Mouse (Mus musculus) layer of hippocampus, adult 9-10 months (tissue): Measurements from ENCODE around the gene Nat8f4.
"Not testable (repeated sequence)": the region's sequence is repeated elsewhere in the genome, so short reads cannot be mapped to it uniquely, and the experiment has no call there.

ENCODE experiments used
- DNase-seq: peaks from one replicate; pipeline ENCODE4 v3.0.0; 2022; ENCODE audit warnings: low spot score

The Nat8f4 gene

DNA sequence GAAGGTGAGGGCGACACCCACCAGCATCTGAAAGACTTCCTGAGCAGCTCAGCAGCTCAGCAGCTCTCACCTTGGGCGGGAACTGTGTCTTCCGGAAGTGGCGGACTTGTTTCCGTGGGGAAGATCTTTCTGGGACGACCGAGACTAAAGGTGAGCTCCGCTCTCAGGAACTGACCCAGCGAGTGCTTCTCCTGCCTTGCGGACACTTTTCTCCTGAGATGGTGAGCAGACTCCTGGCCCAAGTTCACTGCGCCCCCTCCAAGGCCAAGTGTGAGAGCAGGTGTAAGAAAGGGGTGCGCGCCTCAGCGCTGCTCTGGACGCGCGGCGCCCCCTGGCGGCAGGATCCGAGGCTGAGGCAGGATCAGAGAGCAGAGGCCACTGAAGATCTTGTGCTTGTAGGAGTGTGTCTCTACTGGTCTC is at the start of gene Nat8f4:
TSS of gene Nat8f4 (minus strand) at position 243 of the 420 bp plus-strand sequence.
- peak; percentile 74 for DNase-seq

GRCm38 (mm10) chr6:85948549-85948948 is 43.9 kb upstream of the Nat8f4 start:
- no peak for DNase-seq

DNA sequence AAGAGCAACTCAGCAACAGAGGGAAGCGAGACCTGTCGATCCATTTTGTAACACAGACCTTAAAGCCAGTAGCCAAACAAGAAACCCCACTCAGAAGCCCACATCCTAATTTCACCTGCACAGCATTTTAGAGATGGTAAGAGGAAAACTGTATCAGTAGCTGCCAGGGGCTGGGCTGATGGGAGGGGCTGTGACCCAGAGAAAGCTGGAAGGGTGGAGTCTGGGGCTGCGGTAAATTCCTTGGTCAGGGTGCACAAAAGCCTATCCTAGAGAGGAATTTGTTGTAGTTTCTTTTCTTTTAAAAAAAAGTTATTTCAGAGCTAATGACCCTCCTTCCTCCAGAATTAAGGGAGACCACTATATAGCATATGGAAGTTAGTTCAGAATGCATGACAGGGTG is 37.8 kb upstream of the Nat8f4 start:
- DNase-seq: no peak

GRCm38 (mm10) chr6:85938701-85939100 is 34.0 kb upstream of the Nat8f4 start:
- DNase-seq: no peak

- DNase-seq: peak; percentile 61
Measured at GRCm38 (mm10) chr6:85936508-85937465, 32.1 kb upstream of the Nat8f4 start.

DNA sequence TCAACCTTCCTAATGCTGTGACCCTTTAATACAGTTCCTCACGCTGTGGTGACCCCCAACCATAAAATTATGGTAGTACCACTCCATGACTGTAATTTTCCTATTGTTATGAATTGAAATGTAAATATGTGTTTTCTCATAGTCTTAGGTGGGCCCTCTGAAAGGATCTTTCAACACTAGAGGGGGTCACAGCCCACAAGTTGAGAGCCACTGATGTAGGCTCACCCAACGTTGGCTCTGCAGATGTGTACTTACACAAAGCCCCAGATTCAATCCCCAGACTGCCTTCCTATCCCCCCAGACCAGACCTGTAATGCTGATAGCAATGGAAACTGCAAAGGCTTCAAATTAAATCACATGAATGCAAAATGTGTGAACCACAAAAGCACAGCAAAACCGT is 31.0 kb upstream of the Nat8f4 start:
- no peak for DNase-seq

DNA sequence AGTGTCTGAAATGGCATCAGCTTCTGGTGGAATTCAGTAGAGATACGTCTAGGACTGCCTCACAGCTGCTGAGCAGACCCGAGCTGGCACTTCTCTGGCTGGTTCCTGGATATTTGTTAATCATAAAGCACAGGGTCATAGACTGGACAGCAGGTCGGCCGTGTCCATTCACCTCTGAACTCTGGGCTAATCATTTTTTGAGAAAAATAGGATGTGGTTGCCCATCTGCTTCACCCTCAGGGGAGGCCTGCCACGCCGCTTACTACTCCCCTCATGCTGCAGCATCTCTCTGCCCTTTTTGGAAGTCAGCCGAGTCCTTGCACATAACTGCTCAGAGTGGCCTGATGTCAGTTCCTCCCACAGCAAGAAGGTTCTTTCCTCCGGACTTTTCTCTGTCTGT is 29.4 kb upstream of the Nat8f4 start:
- no peak for DNase-seq

- no peak for DNase-seq
Measured at GRCm38 (mm10) chr6:85929312-85929711, 24.6 kb upstream of the Nat8f4 start.

DNA sequence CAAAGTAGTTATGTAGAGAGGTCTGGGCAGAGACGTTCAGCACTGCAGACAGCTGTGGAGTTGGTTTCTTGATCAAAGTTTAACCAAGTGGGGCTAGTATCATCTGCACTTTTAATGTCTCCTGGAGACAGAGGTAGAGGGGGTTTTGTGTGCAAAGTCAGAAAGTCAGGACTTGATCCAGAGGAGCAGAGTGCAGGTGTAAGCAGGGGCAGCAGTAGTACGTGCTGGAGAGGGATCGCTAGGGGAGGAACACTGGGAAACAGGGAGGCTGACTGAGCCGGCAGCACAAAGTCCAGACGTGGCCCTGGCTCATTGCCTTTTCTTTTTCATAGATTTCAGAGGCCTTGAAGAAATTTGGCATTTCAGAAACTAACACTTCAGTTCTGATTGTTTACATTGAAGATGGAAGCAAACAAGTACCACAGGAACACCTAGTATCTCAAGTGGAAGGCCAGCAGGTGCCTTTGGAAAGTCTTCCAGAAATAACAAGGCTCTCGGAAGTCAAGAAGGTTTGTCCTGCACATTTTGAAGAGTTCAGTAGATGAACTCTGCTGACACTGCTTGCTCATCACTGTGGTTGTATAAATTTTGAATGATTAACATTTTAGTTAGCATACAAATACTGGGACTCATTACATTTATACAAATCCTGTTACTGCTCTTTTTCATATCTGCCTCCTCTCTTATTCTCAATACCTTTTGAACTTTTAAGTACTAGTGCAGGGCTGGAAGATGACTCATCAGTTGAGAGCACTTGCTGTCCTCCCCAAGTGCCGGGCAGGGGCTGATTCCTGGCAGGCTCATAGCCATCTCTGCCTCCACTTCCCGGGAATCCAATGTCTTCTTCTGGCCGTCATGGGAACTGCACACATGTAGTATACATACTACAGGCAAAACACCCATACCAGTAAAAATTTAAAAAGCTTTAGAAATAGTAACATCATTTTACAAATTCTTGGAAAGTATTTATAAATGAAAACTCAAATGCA is 23.1 kb upstream of the Nat8f4 start:
- no peak for DNase-seq

DNA sequence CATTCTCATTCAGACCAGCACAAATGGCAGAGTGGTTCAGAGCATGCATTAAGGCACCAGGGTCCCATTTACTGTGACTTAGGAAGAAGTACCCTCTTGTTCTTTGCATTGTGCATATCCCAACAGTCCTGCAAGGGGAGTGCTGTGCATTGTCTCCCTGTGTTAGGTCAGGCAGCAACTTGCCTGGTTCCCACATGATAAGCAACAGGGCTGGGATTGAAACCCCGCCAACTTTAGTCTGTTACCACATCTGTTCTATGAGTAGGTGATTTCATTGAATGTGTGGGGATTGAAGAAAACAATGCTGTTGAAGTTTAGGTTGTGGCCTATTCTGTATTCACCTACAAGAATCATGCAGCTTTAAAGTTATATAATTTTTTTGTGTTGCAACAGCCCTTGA is 22.0 kb upstream of the Nat8f4 start:
- no peak for DNase-seq

DNA sequence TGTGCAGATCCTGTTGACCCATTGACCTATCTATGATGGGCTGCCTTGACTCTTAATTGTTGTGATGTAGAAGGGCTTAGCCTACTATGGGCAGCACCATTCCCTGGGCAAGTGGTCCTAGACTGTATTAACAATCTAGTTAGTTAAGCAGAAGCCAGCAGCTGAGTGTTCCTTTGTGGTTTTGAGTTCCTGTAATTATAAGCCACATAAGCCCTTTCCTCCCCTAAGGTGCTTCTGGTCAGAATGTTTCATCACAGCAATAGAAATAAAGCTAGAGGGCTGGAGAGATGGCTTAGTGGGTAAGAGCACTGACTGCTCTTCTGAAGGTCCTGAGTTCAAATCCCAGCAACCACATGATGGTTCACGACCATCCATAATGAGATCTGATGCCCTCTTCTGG is 19.0 kb upstream of the Nat8f4 start:
- no peak for DNase-seq

- no peak for DNase-seq
Measured at GRCm38 (mm10) chr6:85919401-85919800, 14.7 kb upstream of the Nat8f4 start.

DNA sequence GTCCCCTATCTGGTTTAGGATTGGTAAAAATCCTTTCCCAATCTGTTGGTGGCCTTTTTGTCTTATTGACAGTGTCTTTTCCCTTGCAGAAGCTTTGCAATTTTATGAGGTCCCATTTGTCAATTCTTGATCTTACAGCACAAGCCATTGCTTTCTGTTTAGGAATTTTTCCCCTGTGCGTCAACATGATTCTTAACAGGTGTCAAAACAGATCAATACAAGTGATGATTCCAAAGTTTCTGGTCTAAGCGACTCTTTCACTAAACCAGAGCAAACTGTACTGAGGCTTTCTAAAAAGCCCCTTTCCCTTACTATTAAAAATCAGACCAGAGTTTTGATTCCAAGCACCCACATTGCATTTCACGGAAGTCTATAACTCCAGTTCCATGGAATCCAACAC is 13.7 kb upstream of the Nat8f4 start:
- not testable (repeated sequence) for DNase-seq

GRCm38 (mm10) chr6:85916596-85916995 is 11.9 kb upstream of the Nat8f4 start:
- DNase-seq: no peak

DNA sequence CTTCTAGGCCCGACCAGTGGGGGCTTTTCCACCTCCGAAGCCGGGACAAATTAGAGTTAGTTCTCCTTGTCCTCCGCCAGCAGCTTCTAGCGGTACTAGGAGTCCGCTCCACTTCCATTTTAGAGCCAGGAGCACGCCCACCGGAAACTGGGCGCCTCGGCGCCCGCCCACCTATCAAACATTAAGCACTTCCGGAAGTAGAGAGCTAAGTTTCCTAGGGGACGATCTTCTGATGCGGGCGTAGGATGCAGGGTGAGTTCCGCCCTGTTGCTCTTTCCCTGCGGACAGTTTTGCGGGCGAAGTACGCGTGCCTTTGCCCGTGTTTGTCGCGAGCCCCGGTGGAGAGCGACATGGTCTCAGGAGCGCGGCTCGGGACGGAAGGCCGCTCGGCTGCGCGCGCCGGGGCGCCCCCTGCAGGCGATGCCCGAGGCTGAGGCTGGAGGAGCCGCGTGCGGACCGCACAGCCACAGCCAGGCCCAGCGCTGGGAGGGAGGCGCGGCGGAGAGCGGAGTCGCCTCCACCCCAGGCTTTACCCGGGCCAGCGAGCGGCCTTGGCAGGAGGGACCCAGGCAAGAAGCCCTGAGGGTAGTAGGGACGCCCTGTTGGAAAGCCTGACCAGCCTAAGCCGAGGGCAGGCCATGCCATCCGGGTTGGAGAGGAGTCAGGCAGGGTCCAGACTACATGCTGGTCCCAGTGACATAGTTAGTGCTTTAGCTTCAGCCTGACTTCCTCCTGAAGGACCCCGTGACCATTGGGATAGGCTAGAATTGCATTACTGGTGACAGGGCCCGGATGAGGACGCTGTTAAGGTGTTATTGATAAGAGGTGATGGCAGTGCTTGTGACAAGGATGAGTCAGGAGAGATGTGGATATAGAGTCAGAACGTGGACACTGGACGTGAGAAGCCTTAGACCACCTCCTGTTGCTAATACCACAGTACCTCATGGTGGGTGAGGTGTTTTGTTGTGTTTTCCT is 11.1 kb upstream of the Nat8f4 start, which contains the start of gene Nat8f1:
TSS of gene Nat8f1 (minus strand) at position 149 of the 975 bp plus-strand sequence.
- DNase-seq: peak; percentile 87

DNA sequence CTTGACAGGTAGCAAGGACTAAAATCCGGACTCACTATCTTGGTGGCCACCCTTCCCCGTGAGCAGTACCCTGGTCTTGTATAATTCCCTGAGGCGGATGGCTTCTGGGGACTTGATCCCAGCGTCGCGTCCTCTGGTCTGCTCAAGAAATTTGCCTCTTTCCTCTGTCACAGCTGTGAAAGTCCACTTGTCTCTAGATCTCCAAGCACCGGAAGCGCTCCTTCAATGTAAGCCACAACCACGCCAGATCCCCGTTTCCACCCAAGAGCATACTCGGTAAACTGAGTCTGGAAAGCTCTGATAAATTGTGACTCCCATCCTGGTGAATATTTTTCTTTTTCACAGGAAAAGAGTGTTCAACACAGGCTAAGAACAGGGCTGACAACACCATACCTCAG is 10.5 kb upstream of the Nat8f4 start:
- no peak for DNase-seq

DNA sequence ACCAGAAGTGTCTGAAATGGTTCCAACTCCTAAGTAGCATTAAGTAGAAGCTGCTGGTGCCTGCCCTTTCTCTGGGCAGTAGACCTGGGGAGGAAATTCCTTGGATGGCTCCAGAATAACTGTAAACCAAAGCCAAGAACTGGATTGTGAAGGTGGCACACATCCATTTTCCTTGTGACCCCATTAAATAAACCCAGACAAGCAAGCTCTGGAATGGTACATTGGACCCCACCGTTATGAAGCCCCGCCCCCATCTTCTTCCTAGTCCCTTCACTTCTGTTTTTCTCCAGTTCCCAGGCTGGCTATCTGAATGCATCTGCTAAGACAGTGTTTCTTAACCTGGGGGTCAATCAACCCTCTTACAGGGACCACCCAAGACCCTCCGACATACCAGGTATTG is 6.9 kb upstream of the Nat8f4 start, which contains the start of gene Tprkb:
TSS of gene Tprkb (plus strand) at position 279 of the 400 bp plus-strand sequence.
- DNase-seq: no peak

DNA sequence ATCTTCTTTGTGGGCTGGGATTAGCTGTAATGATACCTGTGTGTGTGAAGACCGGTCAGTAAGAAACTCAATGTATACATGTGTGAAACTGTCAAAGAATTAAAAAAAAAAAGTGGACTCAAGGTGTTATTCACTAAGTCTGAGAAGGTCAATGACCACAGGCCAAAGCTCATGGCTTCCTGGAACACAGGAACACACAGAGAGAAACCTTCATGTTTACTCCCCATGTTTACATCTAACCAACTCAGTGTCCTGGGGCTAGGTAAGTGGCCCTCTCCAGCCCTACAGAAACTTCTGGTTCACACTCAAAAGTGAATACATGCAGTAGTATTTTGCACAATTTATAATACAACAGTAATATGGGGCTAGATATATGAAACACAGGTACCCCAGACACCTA is 5.0 kb upstream of the Nat8f4 start:
- no peak for DNase-seq

- no peak for DNase-seq
Measured at GRCm38 (mm10) chr6:85908341-85908740, 3.7 kb upstream of the Nat8f4 start.

- peak; percentile 46 for DNase-seq
Measured at GRCm38 (mm10) chr6:85906911-85907351, 2.2 kb upstream of the Nat8f4 start.

DNA sequence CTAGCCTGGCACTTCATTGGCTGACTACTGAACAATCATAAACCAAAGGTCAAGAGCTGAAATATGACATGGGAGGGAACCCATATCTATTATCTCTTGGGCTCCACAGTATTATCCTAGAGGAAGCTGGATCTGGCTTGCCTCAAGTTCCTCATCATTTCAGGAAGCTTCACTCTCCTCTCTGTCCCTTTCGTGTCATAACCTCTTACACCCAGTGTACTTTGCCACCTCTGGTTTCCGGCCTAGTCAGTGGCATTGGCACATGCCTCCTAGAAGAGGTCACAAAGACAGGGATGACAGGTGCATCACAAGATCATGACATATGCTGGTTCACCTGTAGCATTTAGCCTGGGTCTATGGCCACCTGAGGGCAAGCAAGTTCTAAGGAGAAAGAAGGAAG is 2.4 kb downstream of the Nat8f4 start:
- no peak for DNase-seq
